Mouse (Mus musculus) frontal cortex, adult (tissue): ENCODE measurements around the gene Hadh.

Experiments
- ATAC-seq: cut with Nextera tagmentation; 2 replicates; pipeline ENCODE4 v1.9.2; 2017; ENCODE audit warnings: mild to moderate bottlenecking, moderate library complexity, mixed read lengths; ENCODE audit not compliant: low TSS enrichment

The Hadh gene

DNA sequence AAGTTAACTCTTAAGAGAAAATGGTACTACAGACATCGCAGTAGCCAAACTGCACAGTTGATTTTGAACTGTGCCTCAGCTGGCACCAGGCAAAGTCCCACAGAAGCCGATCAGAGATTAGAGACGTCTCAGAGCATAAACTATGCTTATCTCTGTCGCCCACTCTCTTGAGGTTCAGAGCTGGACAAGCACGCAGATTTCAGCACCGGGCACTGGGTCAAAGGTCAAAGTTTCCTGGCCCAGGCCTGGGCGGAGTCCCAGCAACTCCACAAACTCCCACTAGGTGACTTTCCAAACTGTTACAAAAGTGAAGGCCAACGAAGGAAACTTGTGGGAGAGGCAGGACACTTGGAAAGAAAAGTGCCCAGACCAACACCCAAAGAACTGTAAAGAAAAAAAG lies 744 bp downstream of the Hadh start:
- ATAC-seq, result no peak

DNA sequence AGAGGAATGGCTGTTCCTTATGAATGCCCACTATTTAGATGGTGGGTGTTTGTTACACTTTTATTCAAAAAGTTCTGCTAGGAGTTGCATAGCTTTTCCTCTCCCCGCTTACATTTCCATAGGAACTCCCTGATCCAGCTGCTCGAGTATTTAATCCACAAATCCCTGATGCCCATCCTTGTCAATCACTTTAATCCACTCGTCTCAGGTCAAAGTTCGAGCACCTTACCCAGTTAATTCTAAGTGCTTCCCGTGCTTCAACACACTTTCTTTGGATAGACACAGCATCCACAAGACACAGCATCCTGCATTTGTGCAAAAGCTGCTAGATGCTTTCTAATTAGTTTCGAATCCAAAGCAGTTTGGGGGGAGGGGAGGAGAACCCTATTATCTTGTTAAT lies 1.5 kb downstream of the Hadh start:
- no peak for ATAC-seq

DNA sequence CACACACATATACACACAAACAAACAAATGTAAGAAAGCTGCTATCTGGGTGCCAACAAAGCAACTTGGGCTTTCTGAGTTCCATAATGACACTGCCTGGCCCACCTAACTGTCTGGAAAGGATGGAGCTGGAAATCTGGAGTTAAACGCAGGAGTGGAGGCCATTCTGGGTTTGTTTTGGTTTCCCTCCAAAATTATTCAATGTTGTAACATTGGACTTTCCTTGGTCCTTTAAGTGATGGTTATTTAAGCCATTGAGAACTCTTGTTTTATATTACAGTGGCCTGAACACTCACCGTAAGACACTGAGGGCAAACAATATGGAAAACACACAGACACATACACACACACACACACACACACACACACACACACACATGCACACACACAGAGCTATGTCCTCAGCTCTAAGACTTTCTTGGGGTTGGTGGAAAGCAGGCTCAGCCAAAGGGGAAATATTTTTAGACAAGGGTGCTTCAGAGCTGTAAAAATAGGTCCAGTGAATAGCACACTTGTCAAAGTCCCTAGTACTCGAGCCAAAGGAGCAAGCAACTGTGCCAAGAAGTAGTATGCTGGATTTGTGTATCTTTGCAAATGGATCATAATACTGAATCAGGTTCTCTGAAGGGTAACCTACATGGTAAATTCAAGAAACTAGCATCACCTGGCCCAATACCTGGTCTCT lies 5.4 kb downstream of the Hadh start:
- no peak for ATAC-seq

DNA sequence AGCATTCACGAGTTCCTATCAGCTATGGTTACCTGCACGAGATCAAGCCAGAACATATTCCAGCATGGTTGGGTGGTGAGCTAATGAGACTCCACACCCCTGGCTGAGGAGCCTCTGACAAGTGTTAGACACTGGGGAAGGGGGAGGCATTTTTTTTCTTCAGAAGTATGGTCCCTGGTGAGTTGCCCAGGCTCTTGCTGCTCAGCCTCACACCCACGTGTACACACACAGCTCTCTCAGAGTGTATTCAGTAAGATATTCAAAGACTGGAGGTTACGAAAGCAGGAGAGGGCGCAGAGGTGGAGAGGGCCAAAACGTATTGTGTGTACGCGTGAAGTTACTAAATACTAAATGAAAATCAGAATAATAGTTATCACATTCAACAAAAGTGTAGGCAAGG lies 6.4 kb downstream of the Hadh start:
- peak; percentile 81 for ATAC-seq

DNA sequence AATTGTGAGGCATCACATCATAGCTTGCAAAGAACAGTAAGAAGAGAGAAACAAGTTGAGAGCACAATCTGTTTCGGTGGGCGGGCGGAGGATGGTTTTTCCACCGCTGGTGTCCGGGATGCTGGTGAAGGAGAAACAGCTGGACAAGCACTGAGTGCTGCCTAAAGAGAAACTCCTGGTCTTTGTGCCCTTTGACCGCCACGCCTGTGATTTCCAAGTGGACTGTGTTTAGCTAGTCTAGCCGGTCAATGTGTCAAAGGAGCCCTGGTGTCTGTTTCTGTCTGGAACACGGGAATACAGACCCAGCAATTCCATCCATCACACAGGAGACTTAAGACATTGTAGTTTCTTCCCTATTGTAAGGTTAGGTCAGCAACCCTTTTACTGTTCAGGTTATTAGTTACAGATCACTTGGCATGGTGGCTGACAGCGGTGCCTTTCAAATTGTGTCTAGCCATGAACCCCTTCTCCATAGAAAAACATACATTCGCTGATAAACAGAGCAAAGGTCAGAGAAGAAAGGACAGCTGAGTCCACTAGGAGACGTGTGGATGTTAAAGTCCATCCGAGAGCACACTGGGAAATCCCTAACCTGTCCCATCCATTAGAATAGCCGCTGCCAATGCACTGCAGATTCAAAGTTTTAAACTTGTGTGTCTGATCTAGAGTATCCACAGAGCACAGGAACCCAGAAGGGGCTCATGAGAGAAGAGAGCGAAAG lies 8.0 kb downstream of the Hadh start:
- ATAC-seq, result no peak

DNA sequence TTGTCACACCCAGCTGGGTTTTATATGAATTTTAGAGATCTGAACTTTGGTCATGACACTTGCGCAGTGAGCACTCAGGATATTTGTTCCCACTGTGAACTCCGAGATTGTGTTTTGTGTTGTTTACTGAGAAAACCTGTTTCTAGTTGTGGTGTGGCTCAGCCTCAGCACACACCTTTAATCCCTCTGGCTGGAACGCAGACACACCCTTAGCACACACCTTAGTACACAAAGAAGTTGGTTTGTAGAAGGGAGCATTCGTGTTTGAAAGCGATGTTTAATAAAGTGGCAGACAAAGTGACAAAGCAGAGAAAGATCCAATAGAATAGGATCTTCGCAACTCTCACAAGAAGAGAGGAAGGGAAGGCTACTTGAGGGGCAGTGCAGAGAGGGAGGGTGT lies 11.5 kb downstream of the Hadh start:
- no peak for ATAC-seq

DNA sequence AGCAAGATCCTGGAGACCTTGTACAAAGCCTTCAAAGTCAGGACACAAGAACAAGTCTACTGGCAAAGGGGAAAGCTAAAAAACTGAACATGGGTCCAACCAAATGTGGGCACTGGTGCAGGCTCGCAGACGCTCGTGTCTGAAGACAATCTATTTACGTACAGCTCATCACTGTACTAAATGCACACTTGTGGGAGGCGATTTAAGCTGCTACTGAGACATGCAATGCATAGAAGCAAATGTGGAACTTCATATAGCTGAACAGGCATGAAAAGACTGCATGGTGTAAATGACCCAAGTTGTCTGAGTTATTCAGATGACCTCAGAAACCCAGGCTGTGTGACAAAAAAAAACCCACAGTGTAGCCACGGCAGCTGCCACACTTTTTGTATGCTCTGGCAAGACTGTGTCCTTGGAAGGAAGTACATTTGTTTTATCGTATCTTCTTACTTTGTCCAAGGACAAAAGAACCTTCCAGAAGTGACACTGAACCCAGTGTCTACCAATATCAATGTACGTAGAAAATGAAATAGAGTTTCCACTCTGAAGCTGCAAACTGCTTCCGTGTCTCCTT lies 12.4 kb downstream of the Hadh start:
- ATAC-seq, result peak; percentile 97

DNA sequence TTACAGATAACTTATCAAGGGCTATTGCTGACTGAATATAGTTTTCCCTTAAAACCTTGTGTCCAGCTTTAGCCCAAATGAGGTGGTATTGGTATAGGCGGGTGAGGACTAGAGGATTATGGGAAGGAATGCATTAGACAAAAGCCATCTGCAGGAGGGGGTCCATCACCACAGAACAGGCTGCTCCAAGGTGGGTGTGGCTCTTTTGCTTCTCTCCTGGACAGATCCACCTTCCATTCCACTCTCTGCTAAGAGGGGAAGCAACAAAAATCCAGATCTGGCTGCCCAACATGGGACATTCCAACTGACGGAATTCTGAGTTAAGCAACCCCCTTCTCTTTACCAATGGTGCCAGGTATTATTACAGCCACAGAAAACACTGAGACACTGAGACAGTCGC lies 13.0 kb downstream of the Hadh start:
- 0 out of 2 replicates have a peak, but pooled peaks have one; percentile 1 for ATAC-seq

DNA sequence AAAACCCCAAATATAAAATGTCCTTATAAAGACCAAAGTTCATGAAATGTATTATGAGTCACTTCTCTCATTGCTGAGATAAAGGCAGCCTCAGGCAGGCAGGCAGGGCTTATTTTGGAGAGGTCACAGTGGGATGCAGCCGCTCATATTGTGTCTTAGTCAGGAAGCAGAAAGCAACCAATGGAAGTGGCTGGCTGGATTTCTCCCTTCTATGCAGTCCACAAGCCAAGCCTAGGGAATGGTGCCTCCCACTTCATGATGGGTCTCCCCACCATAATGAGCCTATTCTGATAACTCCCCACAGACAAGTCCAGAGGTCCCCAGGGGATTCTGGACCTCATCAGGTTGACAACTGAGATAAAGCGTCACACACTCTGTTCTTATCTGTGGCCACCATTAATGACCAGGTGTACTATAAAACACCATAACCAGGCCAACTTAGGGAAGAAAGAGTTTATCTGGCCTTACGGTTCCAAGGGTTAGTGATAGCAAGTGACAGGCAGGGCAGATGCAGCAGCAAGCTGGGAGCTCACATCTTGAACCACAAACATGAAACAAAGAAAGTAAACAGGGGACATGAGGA lies 16.4 kb downstream of the Hadh start:
- ATAC-seq, result no peak

DNA sequence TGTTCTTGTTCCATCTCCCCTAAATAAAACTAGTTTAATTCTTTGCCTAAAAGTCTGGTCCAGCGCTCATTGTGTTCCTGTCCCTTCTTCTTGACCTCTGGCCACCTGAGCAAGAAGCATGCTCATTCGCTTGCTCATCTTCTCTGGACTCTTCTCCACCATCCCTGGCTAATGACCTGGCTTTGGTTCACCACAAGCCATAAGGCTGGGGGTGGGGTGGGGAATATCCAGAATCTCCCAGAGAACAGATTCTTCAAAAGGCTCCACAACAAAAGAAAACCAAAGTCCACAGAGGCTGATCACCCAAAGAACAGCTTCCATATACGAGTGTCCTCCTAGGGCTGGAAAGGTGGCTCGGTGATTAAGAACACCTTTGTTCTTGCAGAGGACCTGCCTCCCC lies 16.9 kb downstream of the Hadh start:
- ATAC-seq, result no peak

DNA sequence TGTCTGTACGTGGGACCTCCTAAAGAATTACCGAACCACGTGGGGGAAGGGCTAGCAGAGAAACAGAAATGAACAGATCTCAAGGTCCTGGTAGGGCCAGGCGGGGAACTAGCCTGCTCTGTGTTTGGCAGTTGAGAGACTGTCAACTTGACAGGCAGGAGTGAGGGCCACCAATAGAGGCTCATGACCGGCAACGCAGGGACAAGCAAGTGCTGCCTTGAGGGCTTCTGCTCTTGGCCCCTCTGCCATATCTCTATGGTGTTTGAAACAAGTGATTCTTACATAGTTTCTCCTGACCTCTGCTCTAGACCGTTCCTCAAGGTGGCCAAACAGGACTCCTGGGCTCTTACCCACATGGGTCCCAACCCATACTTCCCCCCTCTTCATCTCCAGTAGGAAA lies 20.3 kb downstream of the Hadh start:
- ATAC-seq, result no peak

DNA sequence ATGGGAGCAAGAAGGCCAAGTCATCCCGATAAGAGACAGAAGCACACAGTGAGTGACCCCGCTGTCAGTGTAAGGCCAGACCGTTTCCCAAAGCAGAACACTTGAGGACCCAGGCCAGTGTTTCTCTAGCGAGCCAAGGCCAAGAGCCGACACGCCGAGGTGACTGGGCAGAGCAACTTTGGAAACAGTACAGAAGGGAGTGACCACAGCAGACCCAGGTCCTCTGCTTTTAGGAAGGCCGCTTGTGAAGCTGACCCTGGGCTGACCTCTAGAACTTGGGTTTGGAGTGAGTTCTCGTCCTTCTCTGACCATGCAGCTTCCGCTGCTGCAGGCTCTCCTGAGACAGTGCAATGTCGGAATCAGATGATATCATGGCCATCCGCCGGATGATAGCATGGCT lies 20.9 kb downstream of the Hadh start:
- no peak for ATAC-seq

DNA sequence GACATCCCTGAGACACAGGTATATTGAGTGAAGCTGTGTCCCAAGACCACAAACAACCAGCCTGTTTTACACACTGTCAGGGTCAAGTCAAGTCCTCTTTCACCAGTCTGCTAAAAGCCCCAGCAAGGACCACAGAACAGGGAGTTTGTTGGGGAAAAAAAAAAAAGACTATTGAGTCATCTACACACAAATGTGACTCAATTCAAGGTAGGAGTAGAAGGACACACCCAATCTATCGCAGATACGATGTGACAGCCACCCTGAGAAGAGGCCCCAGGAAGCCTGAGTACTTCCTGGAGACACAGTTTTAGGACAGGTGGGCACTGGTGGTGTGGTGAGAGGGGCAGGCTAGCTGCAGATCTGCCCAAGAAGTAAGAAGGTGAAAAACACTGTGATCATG lies 21.6 kb downstream of the Hadh start:
- no peak for ATAC-seq

DNA sequence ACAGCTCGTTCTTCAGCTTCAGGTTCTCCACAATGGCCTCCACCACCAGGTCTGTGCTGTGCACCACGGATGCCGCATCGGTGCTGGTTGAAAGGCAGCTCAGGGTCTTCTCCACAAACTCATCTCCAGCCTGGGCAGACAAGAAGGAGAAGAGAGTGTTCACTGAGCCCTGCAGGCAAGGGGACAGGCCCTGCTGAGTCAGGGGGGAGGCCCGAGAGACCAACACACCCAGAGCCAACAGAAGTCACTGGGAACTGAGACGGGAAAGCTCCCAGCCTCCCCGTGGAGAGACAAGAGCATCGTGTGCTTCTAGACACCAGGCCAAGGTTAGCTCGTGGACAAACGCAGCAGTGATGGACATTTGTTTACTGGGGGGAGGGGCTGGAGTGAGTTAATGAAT lies 23.5 kb downstream of the Hadh start:
- no peak for ATAC-seq

DNA sequence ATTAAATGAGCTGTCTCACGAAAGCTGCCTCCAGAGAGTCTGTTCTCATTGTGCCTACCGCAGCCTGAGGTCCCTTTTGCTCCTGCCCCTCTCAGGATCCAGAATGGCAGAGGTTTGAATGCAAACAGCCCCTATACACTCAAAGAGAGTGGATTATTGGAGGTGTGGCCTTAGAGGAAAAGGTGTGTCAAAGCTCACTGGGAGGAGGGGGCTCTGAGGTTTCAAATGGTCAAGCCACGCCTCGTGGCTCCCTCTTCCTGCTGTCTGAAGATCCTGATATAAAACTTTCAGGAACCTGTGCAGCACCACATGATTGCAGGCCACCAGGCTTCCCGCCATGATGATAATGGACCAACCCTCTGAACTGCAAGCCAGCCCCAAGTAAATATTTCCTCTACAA lies 24.1 kb downstream of the Hadh start:
- ATAC-seq, result no peak

DNA sequence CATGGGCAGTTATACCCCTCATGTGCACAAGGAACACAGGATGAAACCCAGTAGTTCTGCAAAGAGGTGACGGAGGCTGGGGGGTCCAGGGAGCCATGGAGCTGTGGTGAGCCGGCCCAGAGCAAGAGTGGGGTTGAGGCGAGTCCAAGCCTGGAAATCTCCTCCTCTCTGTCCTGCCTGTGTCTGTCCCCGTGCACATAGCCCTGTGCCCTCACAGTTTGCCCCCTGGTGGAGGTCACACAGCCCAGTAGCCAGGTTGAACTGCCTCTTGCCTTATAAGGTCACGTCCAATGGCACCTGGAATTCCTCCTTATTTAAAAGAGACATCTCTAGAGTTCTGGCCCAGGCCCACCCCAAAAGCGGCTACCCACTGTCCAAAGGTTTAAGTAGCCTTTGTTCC lies 24.5 kb downstream of the Hadh start:
- no peak for ATAC-seq

DNA sequence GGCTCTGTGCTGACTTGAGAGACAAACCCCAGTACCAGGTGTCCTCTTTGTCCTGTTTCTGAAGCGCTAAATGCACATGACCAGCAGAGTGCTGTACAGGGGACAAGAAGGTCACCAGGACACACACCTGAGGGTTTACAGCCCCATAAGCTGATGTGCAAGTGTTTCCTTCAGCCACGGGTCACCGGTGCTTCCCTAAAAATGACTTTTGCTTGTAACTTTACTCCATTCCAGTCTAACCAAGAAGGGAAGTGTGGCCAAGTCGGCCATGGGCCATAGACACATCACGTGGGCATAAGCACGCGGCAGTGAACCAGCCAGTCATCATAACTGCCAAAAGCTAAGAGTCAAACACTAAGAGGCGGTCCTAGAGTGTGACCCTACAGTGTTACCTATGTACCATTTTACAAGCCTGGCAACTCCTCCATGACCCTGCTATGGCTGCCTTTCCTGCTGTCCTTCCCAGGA lies 25.3 kb downstream of the Hadh start:
- ATAC-seq, result no peak

DNA sequence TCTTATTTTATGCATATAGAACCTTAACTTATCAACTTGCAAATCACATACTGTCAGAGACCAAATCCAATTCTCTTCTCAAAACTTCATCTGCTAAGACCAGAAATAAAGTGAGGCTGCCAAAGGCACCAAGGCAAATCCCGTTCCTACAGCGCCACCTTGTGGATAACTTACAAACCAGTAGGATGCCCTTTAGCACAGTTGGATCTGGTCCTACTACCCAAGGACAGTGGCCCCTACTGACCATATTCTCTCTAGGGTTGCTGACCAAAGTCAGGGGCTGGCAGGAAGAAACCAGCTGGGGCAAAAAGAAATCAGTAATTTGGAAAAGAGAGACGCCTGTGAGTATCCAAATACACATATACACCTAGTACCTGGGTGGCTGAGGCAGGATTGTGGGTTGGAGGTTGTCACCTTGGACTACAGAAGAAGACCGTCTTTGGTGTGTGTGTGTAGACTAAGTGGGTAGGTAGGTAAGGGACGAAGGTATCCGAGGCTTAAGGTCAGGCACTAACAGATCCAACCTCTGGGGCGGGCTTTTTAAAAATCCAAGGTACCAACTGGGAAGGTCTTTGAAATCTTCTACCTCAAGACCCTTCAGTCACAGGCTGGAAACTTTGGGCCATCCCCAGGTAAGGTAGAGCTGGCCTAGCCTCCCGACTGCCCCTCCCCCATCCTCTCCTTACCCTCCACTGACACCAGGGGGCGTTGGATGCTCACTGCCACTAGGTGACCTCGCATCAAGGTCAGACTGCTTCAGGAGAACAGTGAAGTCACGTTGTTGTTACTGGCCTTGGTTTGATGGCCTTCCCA lies 25.9 kb downstream of the Hadh start:
- ATAC-seq, result peak; percentile 86

DNA sequence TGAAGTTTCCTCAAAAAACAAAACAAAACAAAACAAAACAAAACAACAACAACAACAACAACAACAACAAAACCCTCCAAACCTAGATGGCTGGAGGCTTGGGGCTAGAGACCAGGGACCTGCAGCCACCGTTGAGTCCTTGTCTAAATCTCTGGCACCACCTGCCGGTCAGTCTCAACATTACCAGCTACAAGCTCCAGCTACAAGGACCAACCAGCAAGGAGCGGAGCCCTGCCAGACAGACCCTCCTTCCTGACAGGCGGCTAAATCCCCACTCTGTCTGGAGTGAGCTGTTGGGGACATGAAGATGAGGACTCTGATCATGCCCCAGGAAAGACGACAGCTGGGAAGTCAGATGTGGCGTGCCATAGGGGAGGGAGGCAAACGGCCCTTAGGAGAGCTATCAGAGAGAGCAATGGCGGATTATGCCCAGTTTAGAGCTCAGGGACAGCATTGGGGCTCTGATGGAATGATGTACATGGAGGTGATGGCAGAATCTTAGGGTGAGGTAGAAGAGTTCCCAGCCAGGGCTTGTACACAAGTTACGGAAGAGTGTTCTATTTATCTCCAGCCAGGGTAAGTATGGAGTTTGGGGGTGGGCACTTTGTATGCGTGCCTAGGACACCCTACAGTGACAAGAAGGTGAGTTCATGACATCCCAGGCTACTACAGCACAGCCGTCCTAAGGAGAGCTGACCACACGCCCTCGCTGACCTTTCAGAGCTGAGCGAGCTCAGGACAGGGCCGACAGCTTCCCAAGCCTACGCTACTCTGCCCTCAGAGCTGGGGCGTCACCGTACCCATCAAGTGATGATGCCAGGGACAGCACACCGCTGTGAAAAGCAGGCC lies 33.9 kb downstream of the Hadh start:
- ATAC-seq, result peak; percentile 97

DNA sequence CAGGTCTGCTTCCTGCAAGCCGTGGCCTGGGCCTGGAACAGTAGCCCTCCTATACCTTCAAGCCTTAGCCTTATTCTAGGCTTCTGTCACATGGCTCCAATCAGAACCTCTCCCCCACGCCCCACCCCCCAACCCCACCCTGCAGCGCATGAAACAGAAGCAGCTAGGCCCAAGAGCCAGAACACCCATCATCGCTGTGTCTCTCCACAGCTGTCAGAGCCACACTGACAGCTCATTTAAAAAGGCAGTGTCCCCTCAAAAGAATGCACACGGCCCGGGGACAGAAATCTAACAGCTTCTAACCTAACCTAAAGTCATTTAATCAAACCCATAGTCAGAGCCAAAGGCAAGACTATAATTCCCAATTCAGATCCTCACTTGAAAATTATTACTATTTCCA lies 34.8 kb downstream of the Hadh start:
- ATAC-seq, result no peak

DNA sequence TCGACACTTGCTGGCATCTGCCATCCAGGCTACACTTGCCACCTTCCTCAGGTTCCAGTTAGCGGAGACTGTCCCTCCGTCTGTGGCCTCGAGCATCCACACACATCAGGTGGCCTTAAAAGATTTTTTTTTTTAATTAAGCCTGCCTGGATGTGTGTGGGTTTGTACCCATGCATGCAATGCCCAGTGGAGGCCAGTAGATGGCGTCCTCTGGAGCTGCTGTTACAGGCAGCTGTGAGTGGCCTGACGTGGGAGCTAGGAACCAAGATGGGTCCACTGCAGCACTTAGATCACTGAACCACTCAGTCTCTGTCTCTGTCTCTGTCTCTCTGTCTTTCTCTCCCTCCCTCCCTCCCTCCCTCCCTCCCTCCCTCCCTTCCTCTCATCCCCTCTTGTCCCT lies 43.8 kb downstream of the Hadh start:
- no peak for ATAC-seq
